Mouse (Mus musculus) liver, embryonic 14.5 days (tissue): ENCODE measurements around the gene Tarbp2. TPM values are rescaled to one million over a fixed set of nuclear protein-coding genes. Genes with fewer than 3 reads are reported as not detected.
A peak's percentile ranks its signal among the peaks of the same experiment; 100 is the strongest.

Experiments used
- ATAC-seq: fragments of 200-750 bp; cut with Nextera tagmentation; 2 replicates; pipeline ENCODE4 v1.8.0; 2017; ENCODE audit warnings: moderate number of reproducible peaks, mild to moderate bottlenecking, moderate library complexity; ENCODE audit not compliant: insufficient read depth
- DNase-seq, 3 experiments: peaks; one replicate each; pipeline ENCODE4 v3.0.0-alpha.2; 2012 to 2013; ENCODE audit warnings: low read depth in 3 of 3, low spot score in 3 of 3
- H3K27ac ChIP-seq: fragments of 300-500 bp; sonication (generic); 2 replicates; pipeline ENCODE4 v1.5.1; 2014; ENCODE audit warnings: moderate library complexity, mild to moderate bottlenecking, control low read depth, inconsistent platforms
- H3K27me3 ChIP-seq: fragments of 300-500 bp; sonication (generic); 2 replicates; pipeline ENCODE4 v1.6.1; 2014; ENCODE audit warnings: mild to moderate bottlenecking, low read length, moderate library complexity; ENCODE audit not compliant: control insufficient read depth, insufficient read depth
- H3K36me3 ChIP-seq: fragments of 300-500 bp; sonication (generic); replicated peaks from 2 replicates; pipeline ENCODE4 v1.6.1; 2014; ENCODE audit warnings: low read depth; ENCODE audit not compliant: control insufficient read depth, insufficient read depth
- H3K4me1 ChIP-seq, 2 experiments: fragments of 200-500 bp in 1 of 2; fragments of 300-500 bp in 1 of 2; sonication (generic) in 1 of 2; replicated peaks; 2 replicates each; pipeline ENCODE4 v1.6.1; 2012 to 2014; ENCODE audit warnings: antibody characterized with exemption in 1 of 2, inconsistent platforms in 1 of 2, low read length in 1 of 2; ENCODE audit not compliant: control insufficient read depth in 2 of 2, insufficient read depth in 2 of 2
- H3K4me2 ChIP-seq: fragments of 300-500 bp; sonication (generic); 2 replicates; pipeline ENCODE4 v1.6.1; 2014; ENCODE audit warnings: low read depth, mild to moderate bottlenecking, control low read depth, moderate library complexity
- H3K4me3 ChIP-seq, 2 experiments: fragments of 200-500 bp in 1 of 2; fragments of 300-500 bp in 1 of 2; sonication (generic) in 1 of 2; 2 replicates each; pipeline ENCODE4 v1.5.1; 2012 to 2014; ENCODE audit warnings: low read depth in 2 of 2, low read length in 2 of 2, mild to moderate bottlenecking in 2 of 2, control low read depth in 1 of 2, inconsistent platforms in 1 of 2, moderate library complexity in 1 of 2; ENCODE audit not compliant: insufficient read depth in 1 of 2
- H3K9ac ChIP-seq: fragments of 300-500 bp; sonication (generic); replicated peaks from 2 replicates; pipeline ENCODE4 v1.6.1; 2014; ENCODE audit warnings: mild to moderate bottlenecking, control low read depth, moderate library complexity
- H3K9me3 ChIP-seq: fragments of 300-500 bp; sonication (generic); 2 replicates; pipeline ENCODE4 v1.6.1; 2016; ENCODE audit warnings: low read length, mixed read lengths; ENCODE audit not compliant: control insufficient read depth
- CTCF ChIP-seq: IDR thresholded peaks from 2 replicates; pipeline ENCODE4 v1.5.1; 2016; ENCODE audit warnings: antibody characterized with exemption, low read depth, control low read depth
- EP300 ChIP-seq: IDR thresholded peaks from 2 replicates; pipeline ENCODE4 v1.6.1; 2016; ENCODE audit warnings: antibody characterized with exemption, low read depth
- WGBS: fragments of 180-500 bp; shearing (Covaris S2); extraction: QIAGEN DNeasy Blood & Tissue Kit; methylation state at CpG from one replicate; pipeline ENCODE4 v1.1.7; 2014; ENCODE audit not compliant: insufficient replicate concordance; 5-methylcytosine and 5-hydroxymethylcytosine counted together
- polyA plus RNA-seq, 2 experiments: library from polyadenylated mRNA; depleted of rRNA in 1 of 2; stranded (reverse) in 1 of 2; unstranded in 1 of 2; fragments of >200 nt; fragmentation: Nextera tagmentation in 1 of 2; extraction: Ambion mirVana in 1 of 2; gene quantifications; 2 replicates each; pipeline versions ENCODE4 v1.2.1 to v1.2.3; 2012 to 2014

Tarbp2 gene
- polyA plus RNA-seq, 2 experiments = 31.5 to 39.6 TPM

GRCm38 (mm10) chr15:102471295-102471645 is 46.7 kb upstream of the Tarbp2 start:
- WGBS = under 1% methylated on average over 10 of the region's 10 CpGs
- DNase-seq = no peak
- TF ChIP-seq EP300 (no peak), CTCF (no peak)
- Histone ChIP-seq H3K27me3 (no peaks in the 10 kb centered on the region), H3K4me3 (peak overlapping the region; percentile 80 to 100), H3K9me3 (no peaks in the 10 kb centered on the region), H3K9ac (peak overlapping the region; percentile 87), H3K4me2 (peak overlapping the region; percentile 86), H3K36me3 (peaks cover 32% of the 10 kb centered on the region), H3K27ac (peak overlapping the region; percentile 61), H3K4me1 (peaks cover 6 to 7% of the 10 kb centered on the region in 2 experiments; a peak in 3 of 4 replicates)
- no peak for ATAC-seq

- DNase-seq (no peak), ATAC-seq (no peak)
- no peaks in the 10 kb centered on the region for H3K27me3 ChIP-seq
- H3K36me3 ChIP-seq = peaks cover 37% of the 10 kb centered on the region
- H3K4me3 ChIP-seq = peak overlapping the region; percentile 80 to 100; a peak in 3 of 4 replicates
- peaks cover 6 to 7% of the 10 kb centered on the region in 2 experiments; a peak in 3 of 4 replicates for H3K4me1 ChIP-seq
- H3K4me2 ChIP-seq = peak overlapping the region; percentile 86
- H3K27ac ChIP-seq = no peak overlapping the region
- peak overlapping the region; percentile 87 for H3K9ac ChIP-seq
- TF ChIP-seq EP300 (no peak), CTCF (no peak)
- no peaks in the 10 kb centered on the region for H3K9me3 ChIP-seq
These were observed 46.3 kb upstream of the Tarbp2 start for GRCm38 (mm10) chr15:102471727-102472126.

GRCm38 (mm10) chr15:102473246-102473645 is 44.7 kb upstream of the Tarbp2 start:
- ATAC-seq (no peak), DNase-seq (no peak)
- Histone ChIP-seq H3K4me2 (no peak overlapping the region), H3K4me3 (no peak overlapping the region), H3K27me3 (no peaks in the 10 kb centered on the region), H3K4me1 (peaks cover 6 to 7% of the 10 kb centered on the region in 2 experiments; a peak in 3 of 4 replicates), H3K27ac (no peak overlapping the region), H3K9ac (no peak overlapping the region), H3K36me3 (peaks cover 50% of the 10 kb centered on the region), H3K9me3 (no peaks in the 10 kb centered on the region)
- TF ChIP-seq EP300 = no peak
- TF ChIP-seq CTCF = no peak
- 77% methylated on average over 2 of the region's 2 CpGs for WGBS

- Histone ChIP-seq H3K4me3 (no peak overlapping the region), H3K36me3 (peaks cover 62% of the 10 kb centered on the region), H3K4me1 (peaks cover 6 to 7% of the 10 kb centered on the region in 2 experiments; a peak in 3 of 4 replicates), H3K27ac (no peak overlapping the region), H3K9ac (no peak overlapping the region), H3K9me3 (no peaks in the 10 kb centered on the region), H3K27me3 (no peaks in the 10 kb centered on the region), H3K4me2 (no peak overlapping the region)
- DNase-seq (no peak), ATAC-seq (no peak)
- WGBS = 86% methylated on average over 2 of the region's 2 CpGs
- TF ChIP-seq EP300 (no peak), CTCF (no peak)
These were observed 43.5 kb upstream of the Tarbp2 start for GRCm38 (mm10) chr15:102474520-102474919.

- Histone ChIP-seq H3K4me2 (no peak overlapping the region), H3K27ac (no peak overlapping the region), H3K9me3 (no peaks in the 10 kb centered on the region), H3K9ac (no peak overlapping the region), H3K4me1 (no peaks in the 10 kb centered on the region), H3K36me3 (peaks cover 82% of the 10 kb centered on the region), H3K4me3 (no peak overlapping the region), H3K27me3 (no peaks in the 10 kb centered on the region)
- DNase-seq = no peak
- ATAC-seq = no peak
- TF ChIP-seq CTCF (no peak), EP300 (no peak)
- 87% methylated on average over 3 of the region's 3 CpGs for WGBS
These were observed 34.9 kb upstream of the Tarbp2 start for GRCm38 (mm10) chr15:102483136-102483535.
